Mouse (Mus musculus) neural tube, embryonic 14.5 days (tissue): ENCODE results near the gene Erg28. TPM values are rescaled to one million over a fixed set of nuclear protein-coding genes. Genes with fewer than 3 reads are reported as not detected.

Experiments
- ATAC-seq: fragments of 200-750 bp; cut with Nextera tagmentation; 2 replicates; pipeline ENCODE4 v1.8.0; 2017; ENCODE audit warnings: low read depth, mild to moderate bottlenecking, moderate TSS enrichment, moderate library complexity
- H3K27ac ChIP-seq: fragments of 300-500 bp; sonication (generic); 2 replicates; pipeline ENCODE4 v1.5.1; 2014; ENCODE audit warnings: low read depth, mild to moderate bottlenecking, control low read depth, low read length, moderate library complexity, mixed read lengths
- H3K27me3 ChIP-seq: fragments of 300-500 bp; sonication (generic); 2 replicates; pipeline ENCODE4 v1.6.1; 2014; ENCODE audit warnings: low read length; ENCODE audit not compliant: control insufficient read depth, insufficient read depth
- H3K36me3 ChIP-seq: fragments of 300-500 bp; sonication (generic); 2 replicates; pipeline ENCODE4 v1.6.1; 2014; ENCODE audit warnings: low read length, mixed read lengths; ENCODE audit not compliant: control insufficient read depth, insufficient read depth
- H3K4me1 ChIP-seq: fragments of 300-500 bp; sonication (generic); 2 replicates; pipeline ENCODE4 v1.6.1; 2014; ENCODE audit warnings: low read length; ENCODE audit not compliant: control insufficient read depth, insufficient read depth
- H3K4me2 ChIP-seq: fragments of 300-500 bp; sonication (generic); 2 replicates; pipeline ENCODE4 v1.6.1; 2014; ENCODE audit warnings: mild to moderate bottlenecking, low read depth, low read length, control low read depth
- H3K4me3 ChIP-seq: fragments of 300-500 bp; sonication (generic); 2 replicates; pipeline ENCODE4 v1.5.1; 2014; ENCODE audit warnings: low read depth, low read length, control low read depth, mixed read lengths
- H3K9ac ChIP-seq: fragments of 300-500 bp; sonication (generic); replicated peaks from 2 replicates; pipeline ENCODE4 v1.6.1; 2014; ENCODE audit warnings: low read depth, mild to moderate bottlenecking, control low read depth, low read length, mixed read lengths
- H3K9me3 ChIP-seq: fragments of 300-500 bp; sonication (generic); 2 replicates; pipeline ENCODE4 v1.6.1; 2016; ENCODE audit warnings: low read length; ENCODE audit not compliant: control insufficient read depth
- WGBS: fragments of 180-500 bp; shearing (Covaris S2); extraction: QIAGEN DNeasy Blood & Tissue Kit; methylation state at CpG from one replicate; pipeline ENCODE4 v1.1.7; 2014; 5-methylcytosine and 5-hydroxymethylcytosine counted together
- polyA plus RNA-seq: library from polyadenylated mRNA; unstranded; fragments of >200 nt; fragmentation: Nextera tagmentation; extraction: Ambion mirVana; gene quantifications from 2 replicates; pipeline ENCODE4 v1.2.1, GENCODE M21; 2014

The Erg28 gene
- 88.1 and 104 TPM in 2 replicates for polyA plus RNA-seq

DNA sequence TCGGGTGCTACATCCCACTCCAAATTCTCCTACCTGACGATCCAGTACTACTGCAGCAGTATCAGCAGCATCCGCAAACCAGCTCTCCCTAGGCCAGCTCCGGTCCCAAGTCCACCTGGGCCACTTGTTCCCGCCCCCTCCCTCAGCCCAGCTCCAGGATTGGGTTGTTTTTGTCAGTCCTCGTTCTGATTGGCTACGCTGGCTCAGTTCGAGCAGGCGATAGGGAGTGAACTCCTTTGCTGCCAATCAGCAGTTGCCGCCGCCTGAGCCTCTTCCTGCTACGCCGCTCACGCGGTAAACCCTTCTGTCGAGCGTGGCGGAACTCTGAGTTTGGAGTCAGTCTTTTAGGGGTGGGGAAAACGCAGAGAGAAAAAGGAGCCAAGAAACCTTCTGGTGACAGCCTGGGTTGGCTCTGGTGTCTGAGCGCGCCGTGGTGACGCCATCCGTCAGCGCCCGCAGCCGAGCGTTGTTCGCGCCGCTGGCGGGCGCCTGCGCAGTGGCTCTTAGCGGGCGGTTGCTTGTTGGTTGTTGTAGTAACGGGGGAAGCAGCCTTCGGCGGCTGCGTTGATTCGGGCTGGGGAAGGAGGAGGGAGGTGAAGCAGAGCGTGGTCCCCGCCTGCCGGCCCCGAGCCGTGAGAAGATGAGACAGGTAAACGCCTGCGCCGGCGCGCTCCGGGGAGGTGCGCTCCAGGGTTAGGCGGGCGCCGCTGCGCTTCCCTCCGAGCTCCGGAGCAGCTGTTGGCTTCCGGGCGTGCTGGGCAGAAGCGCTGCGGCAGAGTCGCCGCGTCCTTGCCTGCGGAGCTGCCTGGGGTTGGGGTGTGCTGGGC is at the start of gene Erg28, which contains the start of gene Ttll5:
Erg28 (minus strand) TSS at position 113 of the 827 bp plus-strand sequence.
Ttll5 (plus strand) TSS at position 222 of the 827 bp plus-strand sequence.
- Histone ChIP-seq H3K36me3 (peaks cover 7% of the 10 kb centered on the region; the same call in 1 of the 2 replicates), H3K4me1 (peaks cover 9% of the 10 kb centered on the region; the same call in 1 of the 2 replicates), H3K9me3 (no peaks in the 10 kb centered on the region), H3K4me2 (peak within 1 kb of the TSS; percentile 70), H3K9ac (peak within 1 kb of the TSS; percentile 66), H3K27ac (peak within 1 kb of the TSS; percentile 92), H3K4me3 (peak within 1 kb of the TSS; percentile 58), H3K27me3 (no peaks in the 10 kb centered on the region)
- under 1% methylated on average over 67 of the region's 67 CpGs for WGBS
- ATAC-seq, result peak; percentile 99

DNA sequence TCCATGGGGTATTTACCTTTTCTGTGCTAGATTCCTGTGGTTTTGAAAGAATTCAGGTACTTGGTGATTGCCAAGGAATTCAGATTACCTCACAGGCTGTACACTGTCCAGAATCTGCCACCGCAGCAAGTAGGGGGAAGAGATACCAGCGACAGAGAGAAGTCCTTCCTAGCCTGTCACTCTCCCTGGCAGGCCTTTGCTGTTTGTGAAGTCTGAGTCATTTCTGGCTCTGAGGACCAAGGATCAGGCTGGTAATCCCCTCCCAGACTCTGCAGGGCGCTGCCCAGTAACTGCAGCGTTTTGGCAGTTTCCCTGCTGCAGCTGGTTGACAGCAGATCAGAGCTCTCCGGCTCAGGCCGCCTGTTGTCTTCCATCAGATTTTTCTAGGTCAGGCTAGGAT is 45.1 kb upstream of the Erg28 start:
- no peaks in the 10 kb centered on the region for H3K9me3 ChIP-seq
- no peak overlapping the region for H3K9ac ChIP-seq
- no peaks in the 10 kb centered on the region for H3K36me3 ChIP-seq
- ATAC-seq, result no peak
- H3K4me1 ChIP-seq, result no peaks in the 10 kb centered on the region
- WGBS, result 75% methylated on average over 6 of the region's 6 CpGs
- no peaks in the 10 kb centered on the region for H3K27me3 ChIP-seq
- H3K4me2 ChIP-seq, result no peak overlapping the region
- no peak overlapping the region for H3K27ac ChIP-seq
- no peak overlapping the region for H3K4me3 ChIP-seq

DNA sequence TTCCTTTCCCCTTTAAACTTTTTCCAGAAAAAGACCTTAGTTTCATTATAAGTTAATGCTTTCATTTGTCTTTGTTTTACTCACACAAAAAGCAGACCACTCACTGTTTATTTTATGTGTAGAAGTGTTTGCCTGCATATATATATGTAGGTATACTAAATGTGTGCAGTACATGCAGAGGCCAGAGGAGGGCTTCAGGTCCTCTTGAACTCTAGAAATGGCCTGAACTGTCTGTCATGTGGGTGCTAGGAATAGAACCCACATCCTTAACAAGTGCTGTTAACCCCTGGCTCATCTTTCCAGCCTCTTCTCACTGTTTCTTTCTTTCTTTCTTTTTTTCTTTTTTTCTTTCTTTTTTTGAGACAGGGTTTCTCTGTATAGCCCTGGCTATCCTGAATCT is 42.8 kb upstream of the Erg28 start:
- Histone ChIP-seq H3K4me1 (no peaks in the 10 kb centered on the region), H3K27ac (no peak overlapping the region), H3K36me3 (no peaks in the 10 kb centered on the region), H3K27me3 (no peaks in the 10 kb centered on the region), H3K9me3 (no peaks in the 10 kb centered on the region), H3K4me3 (no peak overlapping the region), H3K4me2 (no peak overlapping the region), H3K9ac (no peak overlapping the region)
- no peak for ATAC-seq

DNA sequence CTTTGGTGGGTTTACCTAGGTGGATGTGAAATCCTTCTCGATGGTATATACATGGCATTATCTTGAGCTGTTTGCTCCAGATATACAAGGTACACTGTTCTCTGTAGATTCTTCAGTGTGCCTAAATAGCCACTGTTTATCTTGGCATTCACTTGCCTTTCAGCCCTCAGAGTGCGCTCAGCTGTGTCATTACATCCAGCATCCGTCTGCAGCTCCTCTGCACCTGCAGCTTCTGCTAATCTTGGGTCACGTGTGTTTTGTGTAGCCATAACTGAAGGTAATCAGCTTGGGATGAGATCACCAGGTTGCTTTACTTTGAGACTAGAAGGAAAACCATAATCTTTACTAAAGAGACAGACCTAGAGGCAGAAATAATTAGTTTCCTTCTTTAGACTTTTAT is 42.3 kb upstream of the Erg28 start:
- no peak overlapping the region for H3K4me2 ChIP-seq
- H3K4me3 ChIP-seq, result no peak overlapping the region
- no peak overlapping the region for H3K9ac ChIP-seq
- no peaks in the 10 kb centered on the region for H3K36me3 ChIP-seq
- H3K27me3 ChIP-seq, result no peaks in the 10 kb centered on the region
- no peak overlapping the region for H3K27ac ChIP-seq
- 77% methylated on average over 4 of the region's 4 CpGs for WGBS
- no peak for ATAC-seq
- peaks cover 3% of the 10 kb centered on the region; the same call in 1 of the 2 replicates for H3K4me1 ChIP-seq
- H3K9me3 ChIP-seq, result no peaks in the 10 kb centered on the region

DNA sequence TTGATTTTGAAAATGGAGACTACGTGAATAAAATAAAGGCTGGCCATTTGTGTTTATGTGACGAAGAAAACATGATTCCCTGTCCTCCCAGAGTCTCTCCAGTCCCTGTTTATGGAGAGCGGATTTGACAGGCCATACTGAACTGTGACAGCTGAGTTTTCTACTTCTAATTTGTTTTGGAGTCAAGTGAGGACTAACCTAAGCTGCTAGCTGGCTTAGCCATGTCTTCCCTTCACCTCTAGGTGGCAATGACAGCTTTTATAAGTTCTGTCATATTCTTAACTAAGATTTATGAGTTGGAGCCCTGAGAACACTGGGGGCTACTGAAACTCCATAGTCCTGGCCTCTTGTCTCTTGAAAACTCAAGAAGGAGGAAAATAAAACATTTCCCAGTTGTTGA is 41.2 kb upstream of the Erg28 start:
- no peak overlapping the region for H3K4me3 ChIP-seq
- WGBS, result 92% methylated on average over 3 of the region's 3 CpGs
- no peaks in the 10 kb centered on the region for H3K36me3 ChIP-seq
- H3K27me3 ChIP-seq, result no peaks in the 10 kb centered on the region
- H3K9me3 ChIP-seq, result no peaks in the 10 kb centered on the region
- H3K4me1 ChIP-seq, result peaks cover 3% of the 10 kb centered on the region; the same call in 1 of the 2 replicates
- H3K27ac ChIP-seq, result no peak overlapping the region
- ATAC-seq, result no peak
- no peak overlapping the region for H3K4me2 ChIP-seq
- no peak overlapping the region for H3K9ac ChIP-seq

DNA sequence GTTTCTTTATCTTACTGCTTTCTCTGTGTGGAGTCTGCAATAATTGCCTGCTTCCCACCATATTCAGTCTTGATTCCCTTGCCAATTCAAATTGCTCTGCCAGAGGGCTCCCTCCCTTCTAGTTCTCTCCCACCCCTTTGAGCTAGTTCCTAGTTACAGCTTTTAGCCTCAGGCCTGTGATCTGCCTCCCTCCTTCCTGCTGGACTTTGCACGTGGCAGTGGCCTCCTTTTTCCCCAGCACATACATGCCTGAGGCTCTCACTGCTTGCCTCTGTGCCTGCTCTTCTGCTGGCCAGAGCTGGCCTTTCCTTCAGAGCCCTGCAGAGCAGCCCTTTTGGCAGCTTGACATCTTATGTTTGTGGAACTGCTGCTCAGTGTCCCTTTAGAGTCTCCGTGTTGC is 38.2 kb upstream of the Erg28 start:
- no peak overlapping the region for H3K4me2 ChIP-seq
- H3K9ac ChIP-seq, result no peak overlapping the region
- H3K4me3 ChIP-seq, result no peak overlapping the region
- H3K4me1 ChIP-seq, result peaks cover 3% of the 10 kb centered on the region; the same call in 1 of the 2 replicates
- no peaks in the 10 kb centered on the region for H3K36me3 ChIP-seq
- H3K27ac ChIP-seq, result no peak overlapping the region
- no peak for ATAC-seq
- H3K9me3 ChIP-seq, result no peaks in the 10 kb centered on the region
- WGBS, result 20% methylated on average over 2 of the region's 2 CpGs
- H3K27me3 ChIP-seq, result no peaks in the 10 kb centered on the region

DNA sequence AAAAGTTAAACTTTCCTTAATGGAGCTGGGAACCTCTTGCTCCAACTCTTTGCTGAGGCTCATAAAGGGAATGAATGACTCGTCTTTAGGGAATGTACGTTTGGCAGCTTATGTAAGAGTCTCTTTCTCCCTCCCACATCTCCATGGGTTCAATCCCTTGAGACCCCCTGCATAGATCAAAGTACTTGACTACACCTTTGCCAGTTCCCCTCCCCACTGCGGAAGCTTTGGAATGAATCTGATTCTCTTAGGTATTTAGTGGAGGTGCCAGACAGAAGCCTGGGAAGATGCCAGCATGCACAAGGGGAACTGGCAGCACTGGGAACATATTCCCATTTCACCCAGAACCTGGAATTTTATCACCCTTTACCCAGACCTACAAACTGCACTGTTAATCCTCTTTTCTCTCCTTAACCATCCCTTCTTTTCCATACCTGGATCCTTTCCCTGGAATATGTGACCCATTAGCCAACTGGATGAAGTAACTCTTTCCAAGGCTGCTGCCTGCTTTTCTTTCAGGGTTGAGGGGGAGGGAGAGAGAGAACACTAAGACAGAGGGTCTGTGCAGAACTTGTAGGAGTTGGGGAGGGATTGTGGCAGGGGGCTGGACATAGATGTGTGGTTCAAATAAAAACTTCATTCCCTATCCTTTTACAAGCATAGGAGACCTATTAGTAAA is 35.3 kb upstream of the Erg28 start:
- H3K4me3 ChIP-seq, result no peak overlapping the region
- H3K36me3 ChIP-seq, result no peaks in the 10 kb centered on the region
- H3K9me3 ChIP-seq, result no peaks in the 10 kb centered on the region
- H3K4me2 ChIP-seq, result no peak overlapping the region
- no peak for ATAC-seq
- no peak overlapping the region for H3K27ac ChIP-seq
- 45% methylated on average over 3 of the region's 3 CpGs for WGBS
- peaks cover 3% of the 10 kb centered on the region; the same call in 1 of the 2 replicates for H3K4me1 ChIP-seq
- H3K27me3 ChIP-seq, result no peaks in the 10 kb centered on the region
- no peak overlapping the region for H3K9ac ChIP-seq

DNA sequence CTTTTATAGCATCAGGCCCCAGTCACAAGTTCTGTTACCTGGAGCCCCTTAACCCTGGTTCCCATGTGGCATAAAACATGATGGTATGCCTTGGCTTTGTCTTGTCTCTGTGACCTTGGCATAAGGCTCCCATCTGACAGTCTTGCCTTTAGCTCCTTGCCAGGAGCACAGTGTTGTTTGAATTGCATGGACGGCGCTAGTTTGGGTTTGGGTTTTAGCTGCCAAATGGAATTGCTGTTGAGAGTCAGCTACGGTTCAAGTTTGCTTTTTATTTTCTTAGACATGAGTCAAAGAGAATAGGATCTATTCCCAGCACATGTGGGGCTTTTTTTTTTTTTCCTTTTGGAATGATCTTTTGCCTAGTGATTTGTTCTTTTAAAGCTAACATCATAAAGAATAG is 34.8 kb upstream of the Erg28 start:
- H3K4me2 ChIP-seq, result no peak overlapping the region
- 74% methylated on average over 3 of the region's 3 CpGs for WGBS
- no peaks in the 10 kb centered on the region for H3K9me3 ChIP-seq
- H3K4me3 ChIP-seq, result no peak overlapping the region
- ATAC-seq, result no peak
- H3K36me3 ChIP-seq, result no peaks in the 10 kb centered on the region
- H3K9ac ChIP-seq, result no peak overlapping the region
- H3K27ac ChIP-seq, result no peak overlapping the region
- peaks cover 3% of the 10 kb centered on the region; the same call in 1 of the 2 replicates for H3K4me1 ChIP-seq
- no peaks in the 10 kb centered on the region for H3K27me3 ChIP-seq

DNA sequence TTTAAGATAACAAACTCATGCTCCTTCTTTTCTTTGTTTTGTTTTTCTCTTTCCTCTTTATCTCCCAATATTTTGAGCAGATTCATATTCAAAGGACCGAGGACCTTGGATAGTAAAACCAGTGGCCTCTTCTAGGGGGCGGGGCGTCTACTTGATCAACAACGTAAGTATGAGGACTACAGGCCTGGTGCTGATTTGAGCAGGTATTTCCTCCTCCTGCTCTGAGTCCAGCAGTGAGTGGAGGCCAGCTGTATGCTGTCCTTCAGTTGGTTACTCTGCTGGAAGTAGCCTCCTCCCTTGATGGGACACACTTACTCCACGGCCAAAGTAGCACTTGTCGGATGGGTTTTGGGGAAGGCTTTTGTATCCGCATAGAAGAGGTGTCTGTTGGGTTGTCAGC is 33.0 kb upstream of the Erg28 start:
- H3K9me3 ChIP-seq, result no peaks in the 10 kb centered on the region
- H3K4me3 ChIP-seq, result no peak overlapping the region
- no peak overlapping the region for H3K27ac ChIP-seq
- no peaks in the 10 kb centered on the region for H3K36me3 ChIP-seq
- ATAC-seq, result no peak
- H3K27me3 ChIP-seq, result no peaks in the 10 kb centered on the region
- no peak overlapping the region for H3K4me2 ChIP-seq
- H3K4me1 ChIP-seq, result peaks cover 3% of the 10 kb centered on the region; the same call in 1 of the 2 replicates
- 93% methylated on average over 7 of the region's 7 CpGs for WGBS
- H3K9ac ChIP-seq, result no peak overlapping the region
